Mouse (Mus musculus): ENCODE data around the gene Alg12. TPM values are rescaled to one million over a fixed set of nuclear protein-coding genes. Genes with fewer than 3 reads are reported as not detected.
A peak's percentile ranks its signal among the peaks of the same experiment; 100 is the strongest.
"Not testable (repeated sequence)": the region's sequence is repeated elsewhere in the genome, so short reads cannot be mapped to it uniquely, and the experiment has no call there.

The Alg12 gene
- polyA plus RNA-seq, 1 experiment = 13.2 TPM

DNA sequence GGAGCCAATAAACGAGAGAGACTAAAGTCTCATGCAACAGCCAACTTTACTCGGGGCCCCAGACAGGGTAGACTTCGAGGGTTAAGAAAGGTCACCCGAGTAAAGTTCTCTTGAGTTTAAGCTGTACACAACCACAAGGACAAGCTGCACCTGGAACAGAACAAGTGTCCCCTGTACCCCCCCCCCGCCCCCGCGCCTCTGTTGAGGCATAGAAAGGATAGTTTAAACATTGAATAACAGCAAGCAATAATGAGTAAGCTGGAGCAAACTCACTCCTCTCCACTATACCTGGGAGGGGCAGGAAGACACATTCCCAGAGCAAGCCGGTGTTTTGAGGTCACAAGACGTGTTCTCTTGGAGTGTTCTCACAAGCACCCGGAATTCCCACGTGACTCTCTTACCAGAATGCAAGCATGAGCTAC, 19.2 kb downstream of the Alg12 start:
- Histone ChIP-seq H3K9ac (ENCODE audit: low read depth, poor library complexity, severe bottlenecking) (no peak overlapping the region), H3K36me3 (ENCODE audit: control insufficient read depth, insufficient read depth, low read length, poor library complexity, severe bottlenecking) (no peaks in the 10 kb centered on the region), H3K27me3 (ENCODE audit: control insufficient read depth, insufficient read depth, low read length, poor library complexity, severe bottlenecking) (no peaks in the 10 kb centered on the region), H3K9me3 (replicated peaks; ENCODE audit: control insufficient read depth, insufficient read depth, low read length, poor library complexity, severe bottlenecking) (no peaks in the 10 kb centered on the region), H3K4me1 (ENCODE audit: control insufficient read depth, insufficient read depth, low read length) (no peaks in the 10 kb centered on the region), H3K4me3 (ENCODE audit: low read depth, low read length) (no peak overlapping the region), H3K27ac (ENCODE audit: insufficient read depth, low read length) (no peak overlapping the region)
- no peak for TF ChIP-seq POLR2A (IDR thresholded peaks at IDR 0.05; ENCODE audit: insufficient read depth, low read length)
- no peak for TF ChIP-seq EP300 (IDR thresholded peaks at IDR 0.05; ENCODE audit: insufficient read depth, low read depth, low read length)
- TF ChIP-seq CTCF (IDR thresholded peaks at IDR 0.05; ENCODE audit: low read depth, low read length) = no peak

DNA sequence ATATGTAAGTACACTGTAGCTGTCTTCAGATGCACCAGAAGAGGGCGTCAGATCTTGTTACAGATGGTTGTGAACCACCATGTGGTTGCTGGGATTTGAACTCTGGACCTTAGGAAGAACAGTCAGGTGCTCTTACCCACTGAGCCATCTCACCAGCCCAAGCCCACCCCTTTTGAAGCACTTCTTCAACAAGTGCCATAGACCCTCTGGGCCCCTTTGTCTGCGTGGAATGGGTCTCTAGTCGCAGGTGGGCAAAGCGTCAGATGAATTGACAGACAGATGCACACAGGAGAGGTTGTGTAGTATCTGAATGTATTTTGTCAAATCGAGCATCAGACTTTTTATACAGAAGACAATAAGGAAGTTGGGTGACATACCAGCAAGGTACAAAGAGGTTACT, 24.4 kb downstream of the Alg12 start:
- not testable (repeated sequence) for H3K27me3 ChIP-seq (ENCODE audit: control insufficient read depth, insufficient read depth, low read length, poor library complexity, severe bottlenecking); H3K9ac ChIP-seq (ENCODE audit: low read depth, poor library complexity, severe bottlenecking); H3K27ac ChIP-seq (ENCODE audit: insufficient read depth, low read length); H3K9me3 ChIP-seq (replicated peaks; ENCODE audit: control insufficient read depth, insufficient read depth, low read length, poor library complexity, severe bottlenecking); H3K4me1 ChIP-seq (ENCODE audit: control insufficient read depth, insufficient read depth, low read length); H3K4me3 ChIP-seq (ENCODE audit: low read depth, low read length); H3K36me3 ChIP-seq (ENCODE audit: control insufficient read depth, insufficient read depth, low read length, poor library complexity, severe bottlenecking)

GRCm38 (mm10) chr15:88792140-88792850, 26.8 kb downstream of the Alg12 start:
- no peak overlapping the region for H3K4me3 ChIP-seq (ENCODE audit: low read depth, low read length)
- H3K36me3 ChIP-seq (ENCODE audit: control insufficient read depth, insufficient read depth, low read length, poor library complexity, severe bottlenecking) = no peaks in the 10 kb centered on the region
- H3K27ac ChIP-seq (ENCODE audit: insufficient read depth, low read length) = no peak overlapping the region
- H3K9ac ChIP-seq (ENCODE audit: low read depth, poor library complexity, severe bottlenecking) = no peak overlapping the region
- TF ChIP-seq EP300 (IDR thresholded peaks at IDR 0.05; ENCODE audit: insufficient read depth, low read depth, low read length) = no peak
- TF ChIP-seq CTCF (IDR thresholded peaks at IDR 0.05; ENCODE audit: low read depth, low read length) = no peak
- TF ChIP-seq POLR2A (IDR thresholded peaks at IDR 0.05; ENCODE audit: insufficient read depth, low read length) = no peak
- no peaks in the 10 kb centered on the region for H3K4me1 ChIP-seq (ENCODE audit: control insufficient read depth, insufficient read depth, low read length)
- H3K27me3 ChIP-seq (ENCODE audit: control insufficient read depth, insufficient read depth, low read length, poor library complexity, severe bottlenecking) = no peaks in the 10 kb centered on the region
- H3K9me3 ChIP-seq (replicated peaks; ENCODE audit: control insufficient read depth, insufficient read depth, low read length, poor library complexity, severe bottlenecking) = peaks cover 5% of the 10 kb centered on the region

GRCm38 (mm10) chr15:88774630-88775029, 44.5 kb downstream of the Alg12 start:
- not testable (repeated sequence) for H3K27ac ChIP-seq (ENCODE audit: insufficient read depth, low read length); H3K9me3 ChIP-seq (replicated peaks; ENCODE audit: control insufficient read depth, insufficient read depth, low read length, poor library complexity, severe bottlenecking); H3K4me1 ChIP-seq (ENCODE audit: control insufficient read depth, insufficient read depth, low read length); H3K4me3 ChIP-seq (ENCODE audit: low read depth, low read length); H3K9ac ChIP-seq (ENCODE audit: low read depth, poor library complexity, severe bottlenecking); H3K27me3 ChIP-seq (ENCODE audit: control insufficient read depth, insufficient read depth, low read length, poor library complexity, severe bottlenecking)
- peaks cover 15% of the 10 kb centered on the region for H3K36me3 ChIP-seq (ENCODE audit: control insufficient read depth, insufficient read depth, low read length, poor library complexity, severe bottlenecking)

DNA sequence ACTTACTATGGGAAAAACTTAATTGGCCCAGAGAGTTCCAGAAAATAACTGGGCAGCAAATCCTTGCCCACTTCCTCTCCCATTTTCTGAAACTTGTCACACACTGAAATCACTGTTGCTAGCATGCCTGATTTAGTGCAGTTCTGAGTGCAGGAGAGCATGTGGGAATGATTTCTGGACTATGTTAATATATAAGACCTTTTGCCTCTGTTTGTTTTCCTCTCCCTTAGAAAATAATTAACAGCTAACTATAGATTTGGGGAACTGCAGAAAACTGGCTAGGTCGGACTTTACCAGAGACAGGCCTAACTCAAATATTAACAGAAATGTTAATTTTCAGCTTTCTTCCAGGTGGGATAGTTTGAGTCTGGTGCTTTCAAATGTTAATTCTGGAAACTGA, 50.6 kb downstream of the Alg12 start:
- Histone ChIP-seq H3K9ac (ENCODE audit: low read depth, poor library complexity, severe bottlenecking) (no peak overlapping the region), H3K4me1 (ENCODE audit: control insufficient read depth, insufficient read depth, low read length) (no peaks in the 10 kb centered on the region), H3K27ac (ENCODE audit: insufficient read depth, low read length) (no peak overlapping the region), H3K27me3 (ENCODE audit: control insufficient read depth, insufficient read depth, low read length, poor library complexity, severe bottlenecking) (no peaks in the 10 kb centered on the region), H3K4me3 (ENCODE audit: low read depth, low read length) (no peak overlapping the region), H3K36me3 (ENCODE audit: control insufficient read depth, insufficient read depth, low read length, poor library complexity, severe bottlenecking) (peaks cover 17% of the 10 kb centered on the region), H3K9me3 (replicated peaks; ENCODE audit: control insufficient read depth, insufficient read depth, low read length, poor library complexity, severe bottlenecking) (no peaks in the 10 kb centered on the region)
- TF ChIP-seq EP300 (IDR thresholded peaks at IDR 0.05; ENCODE audit: insufficient read depth, low read depth, low read length) (no peak), CTCF (IDR thresholded peaks at IDR 0.05; ENCODE audit: low read depth, low read length) (no peak), POLR2A (IDR thresholded peaks at IDR 0.05; ENCODE audit: insufficient read depth, low read length) (no peak)

DNA sequence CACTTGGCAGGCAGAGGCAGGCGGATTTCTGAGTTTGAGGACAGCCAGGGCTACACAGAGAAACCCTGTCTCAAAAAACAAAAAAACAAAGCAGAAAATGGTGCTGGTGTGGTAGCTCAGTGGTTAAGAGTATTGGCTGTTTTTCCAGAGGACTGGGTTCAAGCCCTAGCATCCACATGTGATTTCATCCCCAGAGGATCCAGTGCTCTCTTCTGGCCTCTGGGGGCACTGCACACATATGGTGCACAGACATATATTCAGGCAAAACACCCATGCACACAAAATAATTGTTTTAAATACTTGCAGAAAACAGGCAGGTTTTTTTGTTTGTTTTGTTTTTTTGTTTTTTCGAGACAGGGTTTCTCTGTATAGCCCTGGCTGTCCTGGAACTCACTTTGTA, 53.0 kb downstream of the Alg12 start:
- H3K36me3 ChIP-seq (ENCODE audit: control insufficient read depth, insufficient read depth, low read length, poor library complexity, severe bottlenecking) = peaks cover 26% of the 10 kb centered on the region
- not testable (repeated sequence) for H3K4me3 ChIP-seq (ENCODE audit: low read depth, low read length); H3K4me1 ChIP-seq (ENCODE audit: control insufficient read depth, insufficient read depth, low read length); H3K27ac ChIP-seq (ENCODE audit: insufficient read depth, low read length); H3K27me3 ChIP-seq (ENCODE audit: control insufficient read depth, insufficient read depth, low read length, poor library complexity, severe bottlenecking); H3K9ac ChIP-seq (ENCODE audit: low read depth, poor library complexity, severe bottlenecking); H3K9me3 ChIP-seq (replicated peaks; ENCODE audit: control insufficient read depth, insufficient read depth, low read length, poor library complexity, severe bottlenecking)
- TF ChIP-seq CTCF (IDR thresholded peaks at IDR 0.05; ENCODE audit: low read depth, low read length) = peak; percentile 36

All from ES-Bruce4 (cell line).